22 mouse cellular contexts compared by ENCODE assay signal in the genomic region with DNA sequence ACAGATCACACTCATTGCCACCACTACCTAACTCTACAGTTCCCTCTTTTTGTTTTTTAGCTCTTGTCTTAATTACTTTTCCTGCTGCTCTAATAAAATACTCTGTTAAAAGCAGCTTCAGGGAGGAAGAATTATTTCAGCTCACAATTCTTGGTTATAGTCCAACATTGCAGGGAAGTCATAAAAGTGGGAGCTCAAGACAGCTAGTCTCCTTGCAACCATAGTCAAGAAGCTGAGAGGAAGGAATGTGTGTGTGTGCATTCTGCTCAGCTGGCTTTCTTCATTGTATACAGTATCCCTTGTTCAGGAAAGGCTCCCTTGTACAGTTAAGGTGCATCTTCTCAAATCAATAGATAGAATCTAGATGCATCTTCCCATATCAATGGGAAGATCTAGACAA.
"Had no signal": no experiment of that assay in that cellular context is flagged by ENCODE, and none has a peak within 500 bp of the region (broad histone marks: within the 10 kb centered on the region; RNA-seq: fewer than 3 reads in every experiment).

No protein-coding gene starts in this region.

- H3K36me3 ChIP-seq: limb, embryonic 15.5 days; midbrain, embryonic 12.5 days; midbrain, embryonic 15.5 days; neural tube, embryonic 12.5 days; neural tube, embryonic 15.5 days had no signal

- ATAC-seq: liver, postnatal 0 days; lung, postnatal 0 days; midbrain, embryonic 15.5 days had no signal

- H3K9me3 ChIP-seq: limb, embryonic 15.5 days; midbrain, embryonic 12.5 days; midbrain, embryonic 15.5 days; neural tube, embryonic 12.5 days; neural tube, embryonic 15.5 days had no signal

- H3K27me3 ChIP-seq: limb, embryonic 15.5 days; midbrain, embryonic 12.5 days; midbrain, embryonic 15.5 days; neural tube, embryonic 12.5 days; neural tube, embryonic 15.5 days had no signal

- DNase-seq: kidney, adult 18-20 months; kidney, postnatal 10 days; layer of hippocampus, adult 9-11 months; liver, postnatal 0 days; lung, embryonic 14.5 days; right cerebral cortex, adult 18-20 months; right cerebral cortex, postnatal 14 days; right cerebral cortex, postnatal 4 days; thymus, adult 2 months; thymus, postnatal 14 days; thymus, postnatal 4 days had no signal

- H3K4me2 ChIP-seq: limb, embryonic 15.5 days; liver, embryonic 11.5 days; lung, embryonic 14.5 days; midbrain, embryonic 12.5 days; midbrain, embryonic 15.5 days; neural tube, embryonic 12.5 days; neural tube, embryonic 15.5 days had no signal

- H3K27ac ChIP-seq: layer of hippocampus, adult 2 months; limb, embryonic 15.5 days; liver, embryonic 14.5 days; macrophage; midbrain, embryonic 12.5 days; midbrain, embryonic 15.5 days; neural tube, embryonic 12.5 days; neural tube, embryonic 15.5 days; stomach, postnatal 0 days had no signal

- H3K4me1 ChIP-seq: limb, embryonic 15.5 days; midbrain, embryonic 12.5 days; midbrain, embryonic 15.5 days; neural tube, embryonic 12.5 days; neural tube, embryonic 15.5 days had no signal

- H3K9ac ChIP-seq: limb, embryonic 15.5 days; liver, embryonic 14.5 days; liver, postnatal 0 days; lung, embryonic 14.5 days; midbrain, embryonic 12.5 days; midbrain, embryonic 15.5 days; neural tube, embryonic 12.5 days; neural tube, embryonic 15.5 days had no signal

- H3K4me3 ChIP-seq: layer of hippocampus, adult 2 months; limb, embryonic 15.5 days; midbrain, embryonic 12.5 days; midbrain, embryonic 15.5 days; neural tube, embryonic 12.5 days; neural tube, embryonic 15.5 days had no signal
